Mouse (Mus musculus) G1E (cell line): ENCODE data around the gene Iglon5. TPM values are rescaled to one million over a fixed set of nuclear protein-coding genes. Genes with fewer than 3 reads are reported as not detected.
A peak's percentile ranks its signal among the peaks of the same experiment; 100 is the strongest.

Source experiments
- ATAC-seq: 2 replicates; pipeline ENCODE4 v1.8.0; 2016; ENCODE audit warnings: mild to moderate bottlenecking; ENCODE audit not compliant: insufficient number of reproducible peaks, poor library complexity, low FRiP score, severe bottlenecking; ENCODE audit errors: extremely low read depth
- DNase-seq: peaks from one replicate; pipeline ENCODE4 v3.0.0; 2012; ENCODE audit warnings: low spot score
- H3K27me3 ChIP-seq: 2 replicates; pipeline ENCODE4 v1.6.1; 2012; ENCODE audit warnings: mild to moderate bottlenecking, low read length, inconsistent platforms; ENCODE audit not compliant: insufficient read depth
- H3K36me3 ChIP-seq: replicated peaks from 2 replicates; pipeline ENCODE3; 2012; ENCODE audit warnings: mild to moderate bottlenecking, inconsistent platforms
- H3K4me1 ChIP-seq: 2 replicates; pipeline ENCODE4 v1.6.1; 2012; ENCODE audit warnings: low read depth, low read length, inconsistent platforms, mixed read lengths; ENCODE audit not compliant: insufficient read depth
- H3K4me3 ChIP-seq: 2 replicates; pipeline ENCODE4 v1.5.1; 2012; ENCODE audit warnings: low read depth, mild to moderate bottlenecking, inconsistent platforms, low read length, moderate library complexity, mixed read lengths
- H3K9me3 ChIP-seq: replicated peaks from 2 replicates; pipeline ENCODE4 v1.6.1; 2012; ENCODE audit warnings: inconsistent platforms
- CTCF ChIP-seq: IDR thresholded peaks from 2 replicates; pipeline ENCODE4 v1.5.1; 2012; ENCODE audit warnings: low read depth, low read length, inconsistent platforms, mixed read lengths
- GATA1 ChIP-seq: IDR thresholded peaks from 2 replicates; pipeline ENCODE4 v1.6.1; 2012; ENCODE audit warnings: borderline replicate concordance, low read length, inconsistent platforms, mixed read lengths
- GATA2 ChIP-seq: IDR thresholded peaks from 2 replicates; pipeline ENCODE4 v1.6.1; 2012; ENCODE audit warnings: low read depth, low read length, inconsistent platforms, borderline replicate concordance
- POLR2AphosphoS5 ChIP-seq: IDR thresholded peaks from 2 replicates; pipeline ENCODE4 v1.6.1; 2012; ENCODE audit warnings: low read depth, low read length, inconsistent platforms; ENCODE audit not compliant: insufficient replicate concordance
- TAL1 ChIP-seq: conservative IDR thresholded peaks from 2 replicates; pipeline ENCODE4 v1.6.1; 2012; ENCODE audit warnings: low read depth, low read length, inconsistent platforms, mixed read lengths
- polyA plus RNA-seq: library from polyadenylated mRNA; stranded (reverse); fragments of >175 nt; gene quantifications from 2 replicates; pipeline ENCODE4 v1.2.3, GENCODE M21; 2012
- total RNA-seq, 2 experiments: library from RNA; stranded (forward) in 1 of 2; stranded (reverse) in 1 of 2; fragments of 200-1000 nt in 1 of 2; fragments of >200 nt in 1 of 2; fragmentation: Nextera tagmentation in 1 of 2; gene quantifications; 2 replicates each; pipeline ENCODE4 v1.2.3; 2014 to 2017

Iglon5 gene
- total and polyA plus RNA-seq, 3 experiments = 0.05 TPM; not detected in 2

DNA sequence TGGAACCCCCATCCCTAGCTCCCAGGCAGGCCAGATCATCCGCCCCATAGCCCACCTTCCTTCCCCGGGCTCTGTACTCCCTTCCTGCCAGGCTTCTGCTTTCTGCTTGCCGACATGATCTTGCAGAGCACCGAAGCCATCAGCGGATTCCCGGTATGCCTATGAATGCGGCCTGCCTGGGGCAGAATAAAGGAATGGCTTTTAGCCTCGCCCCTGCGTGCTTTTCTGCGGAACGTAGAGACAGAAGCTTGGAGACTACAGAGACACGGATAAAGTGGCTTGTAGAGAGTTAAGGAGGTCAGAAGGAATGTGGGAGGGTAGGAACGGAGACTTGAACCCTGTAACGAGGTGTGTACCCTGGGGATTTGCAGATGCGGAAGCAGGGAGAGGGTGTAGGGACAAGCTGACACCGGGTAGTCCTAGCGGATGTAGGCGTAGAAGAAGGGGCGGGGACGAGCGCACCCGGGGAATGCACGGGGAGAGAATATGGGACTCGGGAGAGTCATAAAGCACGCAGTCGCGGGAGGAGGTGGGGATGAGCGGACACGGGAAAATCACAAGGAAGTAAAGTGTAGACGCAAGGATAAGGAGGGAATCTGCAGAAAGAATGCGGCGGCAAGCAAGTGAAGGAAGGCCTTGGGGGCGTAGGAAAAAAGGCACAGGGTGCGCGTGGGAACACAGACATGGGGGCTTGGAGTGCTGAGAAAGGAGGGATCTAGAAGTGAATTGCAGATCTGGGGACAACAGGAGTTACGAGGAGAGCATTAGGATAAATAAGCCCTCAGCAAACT, 46.6 kb downstream of the Iglon5 start:
- TF ChIP-seq TAL1 (no peak), POLR2AphosphoS5 (peak; percentile 37; the same call in 1 of the 2 replicates)
- Histone ChIP-seq H3K27me3 (peaks cover 15% of the 10 kb centered on the region), H3K4me3 (peak overlapping the region; percentile 75), H3K9me3 (no peaks in the 10 kb centered on the region), H3K36me3 (peaks cover 31% of the 10 kb centered on the region), H3K4me1 (peaks cover 57% of the 10 kb centered on the region)
- ATAC-seq (peak; percentile 86), DNase-seq (peak; percentile 78)

- H3K9me3 ChIP-seq = no peaks in the 10 kb centered on the region
- H3K36me3 ChIP-seq = peaks cover 24% of the 10 kb centered on the region
- peaks cover 20% of the 10 kb centered on the region for H3K27me3 ChIP-seq
- ATAC-seq (no peak), DNase-seq (no peak)
- peak overlapping the region; percentile 75 for H3K4me3 ChIP-seq
- TF ChIP-seq POLR2AphosphoS5 (no peak), CTCF (no peak), GATA2 (no peak), TAL1 (no peak), GATA1 (no peak)
- H3K4me1 ChIP-seq = peaks cover 50% of the 10 kb centered on the region
Observed at GRCm38 (mm10) chr7:43442684-43443083, 47.2 kb downstream of the Iglon5 start.

- Histone ChIP-seq H3K4me1 (peaks cover 34% of the 10 kb centered on the region), H3K9me3 (no peaks in the 10 kb centered on the region), H3K4me3 (no peak overlapping the region), H3K27me3 (peaks cover 28% of the 10 kb centered on the region), H3K36me3 (peaks cover 8% of the 10 kb centered on the region)
- ATAC-seq = no peak
- TF ChIP-seq CTCF (no peak), TAL1 (no peak), GATA1 (no peak), GATA2 (no peak), POLR2AphosphoS5 (no peak)
- no peak for DNase-seq
Observed at GRCm38 (mm10) chr7:43441071-43441470, 48.8 kb downstream of the Iglon5 start.

DNA sequence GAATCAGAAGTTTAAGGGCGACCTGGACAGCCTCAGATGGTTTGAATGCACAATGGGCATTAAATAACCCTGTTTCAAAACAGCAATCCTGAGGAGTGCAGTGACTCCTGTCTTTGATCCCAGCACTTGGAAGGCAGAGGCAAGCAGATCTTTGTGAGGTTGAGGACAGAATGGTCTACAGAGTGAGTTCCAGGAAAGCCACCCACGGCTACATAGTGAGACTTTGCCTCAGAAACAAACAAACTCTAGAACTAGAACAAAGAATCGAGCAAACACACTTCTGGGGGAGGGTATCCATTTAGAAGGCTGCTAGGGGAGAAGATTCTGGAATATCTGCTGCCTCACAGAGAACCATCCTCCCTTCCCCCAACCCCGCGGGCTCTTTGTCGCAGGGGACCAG, 49.4 kb downstream of the Iglon5 start, which contains the start of gene Cldnd2:
Gene Cldnd2, plus strand, starts transcription at position 301 of the 400 bp plus-strand sequence.
- ATAC-seq = no peak
- H3K4me1 ChIP-seq = peaks cover 29% of the 10 kb centered on the region
- no peaks in the 10 kb centered on the region for H3K9me3 ChIP-seq

GRCm38 (mm10) chr7:43438611-43439010, 51.3 kb downstream of the Iglon5 start:
- DNase-seq (no peak), ATAC-seq (no peak)
- H3K4me3 ChIP-seq = no peak overlapping the region

More for the DNA sequence above, 49.4 kb downstream of the Iglon5 start, which contains the start of gene Cldnd2:
- peaks cover 30% of the 10 kb centered on the region for H3K27me3 ChIP-seq
- H3K36me3 ChIP-seq = peaks cover 2% of the 10 kb centered on the region
- TF ChIP-seq POLR2AphosphoS5 (no peak), TAL1 (no peak), GATA2 (no peak), CTCF (no peak), GATA1 (no peak)
- DNase-seq = no peak
- H3K4me3 ChIP-seq = no peak within 1 kb of the TSS

DNA sequence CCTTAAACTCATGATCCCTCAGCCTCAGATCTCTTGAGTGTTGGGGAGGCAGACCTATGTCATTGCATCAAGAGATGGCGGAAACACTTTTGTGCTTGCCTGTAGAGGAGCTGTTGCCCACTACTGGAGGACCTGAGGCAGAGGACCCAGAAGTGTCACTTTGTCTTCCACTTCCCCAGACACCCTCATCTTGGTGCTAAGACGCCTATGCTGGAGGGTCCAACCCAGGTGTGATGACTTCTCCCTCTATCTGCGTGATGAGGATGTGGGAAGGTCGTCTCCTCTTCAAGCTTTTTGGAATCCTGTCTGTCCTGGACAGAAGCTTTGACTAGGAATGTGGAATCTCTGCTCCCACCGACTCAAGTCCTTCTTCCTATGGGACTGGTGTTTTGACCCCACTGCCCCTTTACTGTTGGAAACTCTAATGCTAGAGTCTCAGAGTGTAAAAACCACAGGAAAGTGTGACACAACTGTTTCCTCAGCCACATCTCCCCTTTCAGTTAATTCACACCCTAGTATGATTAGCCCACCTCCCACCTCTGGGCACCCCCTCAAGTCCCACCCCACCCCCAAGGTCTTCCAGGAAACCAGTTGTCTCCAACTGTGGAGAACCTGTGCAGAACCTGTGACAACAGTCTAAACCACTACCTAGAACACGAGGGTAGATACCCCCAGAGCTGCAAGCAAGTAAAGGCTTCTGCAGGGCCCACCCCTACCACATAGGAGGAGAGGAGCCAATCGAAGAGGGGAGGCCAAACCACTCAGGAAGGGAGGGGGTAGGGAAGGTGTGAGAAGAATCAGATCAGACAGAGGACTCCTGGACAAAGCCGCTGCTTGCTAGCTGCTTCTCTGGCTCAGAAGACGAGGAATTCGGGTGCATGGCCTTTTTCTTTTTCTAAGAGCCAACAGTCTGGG, 53.3 kb downstream of the Iglon5 start, which contains the start of gene Nkg7:
Gene Nkg7, plus strand, starts transcription at position 733 of the 915 bp plus-strand sequence.
- Histone ChIP-seq H3K4me1 (no peaks in the 10 kb centered on the region), H3K36me3 (no peaks in the 10 kb centered on the region), H3K4me3 (no peak within 1 kb of the TSS), H3K27me3 (peaks cover 50% of the 10 kb centered on the region), H3K9me3 (no peaks in the 10 kb centered on the region)
- no peak for DNase-seq
- no peak for TF ChIP-seq GATA1
- no peak for TF ChIP-seq GATA2
- no peak for TF ChIP-seq TAL1
- no peak for TF ChIP-seq POLR2AphosphoS5
- no peak for TF ChIP-seq CTCF
- no peak for ATAC-seq

More at GRCm38 (mm10) chr7:43438611-43439010, 51.3 kb downstream of the Iglon5 start:
- peaks cover 15% of the 10 kb centered on the region for H3K4me1 ChIP-seq
- no peaks in the 10 kb centered on the region for H3K9me3 ChIP-seq
- no peaks in the 10 kb centered on the region for H3K36me3 ChIP-seq
- TF ChIP-seq TAL1 = no peak
- TF ChIP-seq GATA2 = no peak
- TF ChIP-seq POLR2AphosphoS5 = no peak
- TF ChIP-seq CTCF = no peak
- no peak for TF ChIP-seq GATA1
- H3K27me3 ChIP-seq = peaks cover 38% of the 10 kb centered on the region
